Mouse (Mus musculus): ENCODE results near the gene Rras2.

DNA sequence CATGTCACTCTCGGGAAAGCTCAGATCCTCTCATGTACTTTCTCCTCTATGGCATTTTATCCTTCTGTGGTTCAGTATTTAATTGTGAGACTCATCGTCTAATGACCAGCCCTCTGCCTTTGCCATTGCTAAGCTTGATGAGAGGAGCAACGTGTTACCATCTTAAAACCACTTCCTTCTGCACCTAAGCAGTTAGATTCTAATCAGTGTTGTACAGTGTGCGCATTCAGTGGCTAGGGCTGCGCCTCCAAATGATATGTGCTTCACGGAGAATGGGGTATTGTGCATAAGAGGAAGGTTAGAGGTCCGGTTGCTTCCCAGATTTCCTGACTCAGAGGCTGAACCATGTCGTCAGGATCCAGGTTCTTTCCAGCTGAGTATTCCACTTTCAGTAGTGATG, 43.5 kb upstream of the Rras2 start:
- no peak for TF ChIP-seq CEBPB (IDR thresholded peaks at IDR 0.05; ENCODE audit: insufficient read depth, poor library complexity, severe bottlenecking)
- TF ChIP-seq E2F4 (IDR thresholded peaks at IDR 0.05; ENCODE audit: insufficient read depth), result no peak
